Mouse (Mus musculus) liver, embryonic 15.5 days (tissue): ENCODE data around the gene Vmn1r129. TPM values are rescaled to one million over a fixed set of nuclear protein-coding genes. Genes with fewer than 3 reads are reported as not detected.
"Not testable (repeated sequence)": the region's sequence is repeated elsewhere in the genome, so short reads cannot be mapped to it uniquely, and the experiment has no call there.

ENCODE experiments used
- ATAC-seq: fragments of 200-750 bp; cut with Nextera tagmentation; 2 replicates; pipeline ENCODE4 v1.8.0; 2017; ENCODE audit warnings: moderate number of reproducible peaks, mild to moderate bottlenecking, moderate library complexity; ENCODE audit not compliant: insufficient read depth
- H3K27ac ChIP-seq: fragments of 300-500 bp; sonication (generic); replicated peaks from 2 replicates; pipeline ENCODE4 v1.5.1; 2015; ENCODE audit warnings: mild to moderate bottlenecking, inconsistent platforms
- H3K27me3 ChIP-seq: fragments of 300-500 bp; sonication (generic); 2 replicates; pipeline ENCODE4 v1.6.1; 2015; ENCODE audit warnings: mild to moderate bottlenecking, inconsistent platforms
- H3K36me3 ChIP-seq: fragments of 300-500 bp; sonication (generic); replicated peaks from 2 replicates; pipeline ENCODE4 v1.6.1; 2015; ENCODE audit warnings: moderate library complexity, mild to moderate bottlenecking, inconsistent platforms
- H3K4me1 ChIP-seq: fragments of 300-500 bp; sonication (generic); replicated peaks from 2 replicates; pipeline ENCODE4 v1.6.1; 2015; ENCODE audit warnings: inconsistent platforms
- H3K4me2 ChIP-seq: fragments of 300-500 bp; sonication (generic); 2 replicates; pipeline ENCODE4 v1.6.1; 2015; ENCODE audit warnings: moderate library complexity, mild to moderate bottlenecking, inconsistent platforms
- H3K4me3 ChIP-seq: fragments of 300-500 bp; sonication (generic); replicated peaks from 2 replicates; pipeline ENCODE4 v1.5.1; 2015; ENCODE audit warnings: mild to moderate bottlenecking, inconsistent platforms
- H3K9ac ChIP-seq: fragments of 300-500 bp; sonication (generic); 2 replicates; pipeline ENCODE4 v1.6.1; 2015; ENCODE audit warnings: moderate library complexity, mild to moderate bottlenecking, inconsistent platforms
- H3K9me3 ChIP-seq: fragments of 300-500 bp; sonication (generic); replicated peaks from 2 replicates; pipeline ENCODE4 v1.6.1; 2016; ENCODE audit warnings: inconsistent platforms
- WGBS: fragments of 180-500 bp; shearing (Covaris S2); methylation state at CpG from one replicate; pipeline ENCODE4 v1.1.7; 2015; ENCODE audit warnings: mixed read lengths; ENCODE audit not compliant: insufficient replicate concordance; 5-methylcytosine and 5-hydroxymethylcytosine counted together
- polyA plus RNA-seq: library from polyadenylated mRNA; unstranded; fragments of >200 nt; fragmentation: Nextera tagmentation; extraction: Ambion mirVana; gene quantifications from 2 replicates; pipeline ENCODE4 v1.2.1, GENCODE M21; 2015

The Vmn1r129 gene
- not detected in 2 replicates for polyA plus RNA-seq

- not testable (repeated sequence) for H3K9ac ChIP-seq, H3K4me1 ChIP-seq, H3K9me3 ChIP-seq, H3K27ac ChIP-seq, H3K4me2 ChIP-seq, H3K4me3 ChIP-seq, ATAC-seq, H3K27me3 ChIP-seq, H3K36me3 ChIP-seq
- WGBS = no CpG with 5 or more reads among the region's 1 CpGs
Observed at GRCm38 (mm10) chr7:21361191-21361590, at the start of gene Vmn1r129. Gene Vmn1r129, minus strand, starts transcription at chr7:21361291.

GRCm38 (mm10) chr7:21349073-21349472, 12.0 kb downstream of the Vmn1r129 start, which contains the start of gene Vmn1r128:
Gene Vmn1r128, plus strand, starts transcription at chr7:21349373.
- H3K4me3 ChIP-seq, H3K27ac ChIP-seq, H3K4me2 ChIP-seq, H3K9ac ChIP-seq, H3K27me3 ChIP-seq, ATAC-seq, H3K9me3 ChIP-seq, H3K4me1 ChIP-seq, H3K36me3 ChIP-seq: not testable (repeated sequence)
- 38% methylated on average over 1 of the region's 1 CpGs for WGBS

GRCm38 (mm10) chr7:21319761-21320160, 41.3 kb downstream of the Vmn1r129 start, which contains the start of gene Vmn1r127:
Gene Vmn1r127, minus strand, starts transcription at chr7:21319861.
- not testable (repeated sequence) for H3K27ac ChIP-seq, H3K4me3 ChIP-seq, ATAC-seq, H3K4me1 ChIP-seq, H3K9me3 ChIP-seq, H3K27me3 ChIP-seq, H3K36me3 ChIP-seq, H3K9ac ChIP-seq, H3K4me2 ChIP-seq
- WGBS = no CpG with 5 or more reads among the region's 3 CpGs

Other genes with a start within 250 kb of the Vmn1r129 start
- gene Vmn1r122, start 227.2 kb downstream of the Vmn1r129 start, polyA plus RNA-seq = not detected in 2 replicates
- gene Vmn1r123, start 199.1 kb downstream of the Vmn1r129 start, polyA plus RNA-seq = not detected in 2 replicates
- not detected in 2 replicates for gene Gm5157, start 170.9 kb downstream of the Vmn1r129 start, polyA plus RNA-seq
- gene Vmn1r124, start 100.7 kb downstream of the Vmn1r129 start, polyA plus RNA-seq = not detected in 2 replicates
- not detected in 2 replicates for gene Vmn1r125, start 89.1 kb downstream of the Vmn1r129 start, polyA plus RNA-seq
- not detected in 2 replicates for gene Vmn1r126, start 59.8 kb downstream of the Vmn1r129 start, polyA plus RNA-seq
- gene Vmn1r127, start 41.4 kb downstream of the Vmn1r129 start, polyA plus RNA-seq = not detected in 2 replicates
- gene Vmn1r128, start 11.9 kb downstream of the Vmn1r129 start, polyA plus RNA-seq = not detected in 2 replicates
- gene Gm6882, start 71.5 kb upstream of the Vmn1r129 start, polyA plus RNA-seq = not detected in 2 replicates
- not detected in 2 replicates for gene Vmn1r130, start 150.5 kb upstream of the Vmn1r129 start, polyA plus RNA-seq
- gene Vmn1r131, start 184.8 kb upstream of the Vmn1r129 start, polyA plus RNA-seq = not detected in 2 replicates